Mouse (Mus musculus) intestine, embryonic 14.5 days (tissue): ENCODE data around the gene Pitpnm1. TPM values are rescaled to one million over a fixed set of nuclear protein-coding genes. Genes with fewer than 3 reads are reported as not detected.

Experiments used
- ATAC-seq: fragments of 200-750 bp; cut with Nextera tagmentation; replicated peaks from 2 replicates; pipeline ENCODE4 v1.8.0; 2017; ENCODE audit warnings: low read depth, moderate number of reproducible peaks, moderate TSS enrichment, moderate library complexity; ENCODE audit not compliant: low FRiP score, low TSS enrichment
- DNase-seq: peaks from one replicate; pipeline ENCODE4 v3.0.0-alpha.2; 2018; ENCODE audit warnings: low spot score
- H3K27ac ChIP-seq: fragments of 300-500 bp; sonication (generic); 2 replicates; pipeline ENCODE4 v1.5.1; 2014; ENCODE audit warnings: low read depth, mild to moderate bottlenecking, control low read depth
- H3K27me3 ChIP-seq: fragments of 300-500 bp; sonication (generic); replicated peaks from 2 replicates; pipeline ENCODE4 v1.6.1; 2014; ENCODE audit warnings: low read length, control low read depth; ENCODE audit not compliant: control insufficient read depth, insufficient read depth
- H3K36me3 ChIP-seq: fragments of 300-500 bp; sonication (generic); 2 replicates; pipeline ENCODE4 v1.6.1; 2014; ENCODE audit warnings: low read length, control low read depth; ENCODE audit not compliant: control insufficient read depth, insufficient read depth
- H3K4me1 ChIP-seq: fragments of 300-500 bp; sonication (generic); replicated peaks from 2 replicates; pipeline ENCODE4 v1.6.1; 2014; ENCODE audit warnings: low read length, control low read depth, mixed read lengths; ENCODE audit not compliant: control insufficient read depth, insufficient read depth
- H3K4me2 ChIP-seq: fragments of 300-500 bp; sonication (generic); 2 replicates; pipeline ENCODE4 v1.6.1; 2014; ENCODE audit warnings: low read length
- H3K4me3 ChIP-seq: fragments of 300-500 bp; sonication (generic); 2 replicates; pipeline ENCODE4 v1.5.1; 2014; ENCODE audit warnings: low read depth, low read length, control low read depth, mixed read lengths
- H3K9ac ChIP-seq: fragments of 300-500 bp; sonication (generic); 2 replicates; pipeline ENCODE4 v1.6.1; 2014; ENCODE audit warnings: mild to moderate bottlenecking, low read length
- H3K9me3 ChIP-seq: fragments of 300-500 bp; sonication (generic); 2 replicates; pipeline ENCODE4 v1.6.1; 2016; ENCODE audit warnings: low read length, control low read depth; ENCODE audit not compliant: control insufficient read depth
- WGBS: fragments of 180-500 bp; shearing (Covaris S2); extraction: QIAGEN DNeasy Blood & Tissue Kit; methylation state at CpG from one replicate; pipeline ENCODE4 v1.1.7; 2014; 5-methylcytosine and 5-hydroxymethylcytosine counted together
- polyA plus RNA-seq: library from polyadenylated mRNA; unstranded; fragments of >200 nt; fragmentation: Nextera tagmentation; extraction: Ambion mirVana; gene quantifications from 2 replicates; pipeline ENCODE4 v1.2.1, GENCODE M21; 2014

Gene Pitpnm1
- polyA plus RNA-seq, 1 experiment from 2014 or later = 14.3 TPM

DNA sequence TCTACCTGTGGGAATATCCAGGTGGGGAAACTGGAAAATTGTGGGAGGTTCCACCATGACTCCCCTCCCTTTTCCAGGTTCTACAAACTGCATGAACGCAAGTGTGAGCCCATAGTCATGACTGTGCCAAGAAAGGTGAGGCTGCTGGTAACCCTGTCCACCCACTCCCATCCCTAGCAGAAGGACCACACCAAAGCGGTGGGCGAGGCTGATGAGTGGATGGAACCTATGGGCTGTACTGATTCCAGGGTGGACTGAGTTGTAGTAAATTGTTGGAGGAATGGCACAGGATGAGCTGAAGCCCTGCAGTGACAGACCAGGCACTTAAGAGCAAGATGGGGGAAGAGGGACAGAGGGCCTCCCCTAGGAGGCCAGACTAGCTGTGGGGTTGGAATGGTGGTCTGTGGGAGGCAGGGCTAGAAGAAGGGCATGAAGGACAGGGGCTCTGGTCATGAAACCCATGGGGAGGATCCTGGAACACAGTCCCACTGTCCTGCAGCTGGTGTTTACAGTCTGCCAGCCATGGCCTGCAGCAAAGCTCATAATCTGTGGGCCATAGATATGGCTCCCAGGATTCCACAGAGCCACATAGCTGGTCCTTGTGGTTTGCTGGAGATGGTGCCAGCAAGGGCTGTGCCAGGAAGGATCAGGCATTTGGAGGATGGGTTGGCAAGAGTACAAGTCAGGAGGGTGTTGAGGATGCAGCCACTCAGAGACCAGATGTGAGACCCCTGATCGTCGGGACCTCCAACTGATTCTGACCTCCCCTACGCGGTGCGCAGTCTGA, 52.8 kb downstream of the Pitpnm1 start:
- DNase-seq (no peak), ATAC-seq (no peak)
- H3K36me3 ChIP-seq = peaks cover 49% of the 10 kb centered on the region
- H3K4me1 ChIP-seq = peaks cover 17% of the 10 kb centered on the region
- H3K4me2 ChIP-seq = no peak overlapping the region
- WGBS = 90% methylated on average over 8 of the region's 8 CpGs
- H3K27ac ChIP-seq = no peak overlapping the region
- no peaks in the 10 kb centered on the region for H3K27me3 ChIP-seq
- no peak overlapping the region for H3K9ac ChIP-seq
- no peak overlapping the region for H3K4me3 ChIP-seq
- no peaks in the 10 kb centered on the region for H3K9me3 ChIP-seq

DNA sequence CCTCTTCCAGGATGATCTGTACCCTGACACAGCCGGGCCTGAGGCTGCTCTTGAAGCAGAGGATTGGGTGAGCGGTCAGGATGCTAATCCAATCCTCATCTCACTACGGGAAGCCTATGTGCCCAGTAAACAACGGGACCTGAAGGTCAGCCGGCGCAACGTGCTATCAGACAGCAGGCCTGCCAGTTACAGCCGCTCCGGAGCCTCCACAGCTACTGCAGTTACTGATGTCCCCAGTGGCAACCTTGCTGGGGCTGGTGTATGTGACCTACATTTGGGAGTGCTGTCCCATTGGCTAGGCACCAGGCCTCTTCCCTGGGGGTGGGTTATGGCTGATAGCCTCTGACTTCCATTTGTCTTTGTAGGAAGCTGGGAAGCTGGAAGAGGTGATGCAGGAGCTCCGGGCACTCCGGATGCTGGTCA, 53.4 kb downstream of the Pitpnm1 start, which contains the start of gene Ptprcap:
Ptprcap (plus strand) TSS at position 373 of the 423 bp plus-strand sequence.
- Histone ChIP-seq H3K4me1 (peaks cover 11% of the 10 kb centered on the region), H3K9ac (no peak within 1 kb of the TSS), H3K4me2 (no peak within 1 kb of the TSS), H3K9me3 (no peaks in the 10 kb centered on the region), H3K27ac (no peak within 1 kb of the TSS), H3K27me3 (no peaks in the 10 kb centered on the region), H3K4me3 (no peak within 1 kb of the TSS), H3K36me3 (peaks cover 55% of the 10 kb centered on the region)
- 71% methylated on average over 11 of the region's 11 CpGs for WGBS
- DNase-seq = no peak
- no peak for ATAC-seq

DNA sequence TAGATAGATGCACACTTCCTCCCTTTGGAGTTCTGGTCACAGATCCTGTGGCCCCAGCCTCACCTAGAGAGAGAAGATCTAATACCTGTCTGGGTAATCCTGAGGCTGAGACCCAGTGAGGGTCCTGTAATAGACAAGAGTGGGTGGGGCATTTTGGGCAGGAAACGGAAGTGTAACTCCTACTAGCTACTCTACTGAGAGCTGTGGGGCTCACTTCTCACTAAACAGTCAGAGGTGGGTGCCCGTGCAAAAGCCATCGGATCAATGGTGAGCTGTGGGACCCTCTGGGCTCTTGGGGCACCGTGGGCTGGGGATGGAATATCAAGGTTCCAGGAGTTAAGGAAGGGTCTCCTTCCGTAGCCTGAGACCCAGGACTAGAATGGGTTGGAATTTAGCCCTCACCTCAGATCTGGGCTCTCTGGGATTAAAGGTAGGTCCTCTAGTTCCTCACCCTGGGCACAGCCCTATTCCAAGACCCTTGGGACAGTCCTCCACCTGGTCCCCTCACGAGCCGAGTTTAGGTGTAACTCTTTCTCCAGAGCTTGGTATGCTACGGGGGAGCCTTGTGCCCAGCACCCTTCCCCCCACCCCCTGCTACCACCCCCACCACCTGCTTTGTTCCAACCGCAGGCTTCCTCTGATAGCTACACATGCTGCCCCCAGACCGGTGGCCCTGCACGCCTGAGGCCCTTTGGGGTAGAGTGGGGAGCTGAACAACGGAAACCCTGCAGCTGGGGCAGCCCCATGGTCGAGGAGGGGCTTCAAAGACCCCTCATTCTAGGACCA, 54.8 kb downstream of the Pitpnm1 start:
- ATAC-seq (no peak), DNase-seq (no peak)
- Histone ChIP-seq H3K4me1 (peaks cover 3% of the 10 kb centered on the region; the same call in 1 of the 2 replicates), H3K27me3 (no peaks in the 10 kb centered on the region), H3K9ac (no peak overlapping the region), H3K36me3 (peaks cover 67% of the 10 kb centered on the region), H3K9me3 (no peaks in the 10 kb centered on the region), H3K4me3 (no peak overlapping the region), H3K27ac (no peak overlapping the region), H3K4me2 (no peak overlapping the region)
- WGBS = 77% methylated on average over 13 of the region's 13 CpGs

DNA sequence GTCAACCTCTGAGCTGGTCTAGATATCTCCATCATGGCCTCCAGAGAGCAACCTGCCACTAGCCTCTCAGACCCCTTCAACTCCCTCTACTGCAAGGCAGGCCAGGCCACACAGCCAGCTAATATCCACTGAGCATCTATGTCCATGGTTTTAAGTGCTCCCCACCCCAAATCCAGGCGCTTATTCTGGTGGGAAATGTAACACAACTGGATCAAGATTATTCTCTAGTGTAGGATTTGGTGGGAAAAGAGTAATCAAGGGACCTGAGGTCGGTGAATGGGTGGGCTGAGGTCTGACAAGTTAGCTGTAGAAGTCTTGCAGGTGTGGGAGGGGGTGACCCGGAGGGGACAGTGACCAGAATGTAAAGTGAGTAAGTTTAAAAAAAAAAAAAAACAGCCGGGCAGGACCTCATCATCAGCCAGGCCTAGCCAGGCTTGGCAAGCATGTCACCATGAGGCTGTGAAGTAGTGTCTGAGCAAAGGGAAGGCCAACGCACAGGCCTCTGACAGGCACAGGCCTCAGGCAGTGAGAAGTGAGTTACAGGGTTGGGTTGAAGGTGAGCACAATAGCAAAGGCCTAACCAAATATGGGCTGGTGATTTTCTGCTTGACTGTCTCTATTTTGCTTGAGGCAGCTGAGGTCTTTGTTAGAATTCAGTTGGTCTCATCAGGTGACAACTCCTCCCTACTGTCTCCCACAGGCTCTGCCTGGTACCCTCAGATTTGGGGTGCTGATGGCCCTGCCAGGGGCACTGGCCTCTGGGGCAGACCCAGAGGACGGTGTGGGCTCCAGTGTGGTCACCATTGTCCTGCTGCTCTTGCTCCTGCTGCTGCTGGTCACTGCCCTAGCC, 55.6 kb downstream of the Pitpnm1 start:
- Histone ChIP-seq H3K9me3 (no peaks in the 10 kb centered on the region), H3K4me1 (no peaks in the 10 kb centered on the region), H3K27me3 (no peaks in the 10 kb centered on the region), H3K4me2 (no peak overlapping the region), H3K27ac (no peak overlapping the region), H3K36me3 (peaks cover 70% of the 10 kb centered on the region), H3K4me3 (no peak overlapping the region), H3K9ac (no peak overlapping the region)
- no peak for DNase-seq
- ATAC-seq = no peak
- 80% methylated on average over 6 of the region's 6 CpGs for WGBS

DNA sequence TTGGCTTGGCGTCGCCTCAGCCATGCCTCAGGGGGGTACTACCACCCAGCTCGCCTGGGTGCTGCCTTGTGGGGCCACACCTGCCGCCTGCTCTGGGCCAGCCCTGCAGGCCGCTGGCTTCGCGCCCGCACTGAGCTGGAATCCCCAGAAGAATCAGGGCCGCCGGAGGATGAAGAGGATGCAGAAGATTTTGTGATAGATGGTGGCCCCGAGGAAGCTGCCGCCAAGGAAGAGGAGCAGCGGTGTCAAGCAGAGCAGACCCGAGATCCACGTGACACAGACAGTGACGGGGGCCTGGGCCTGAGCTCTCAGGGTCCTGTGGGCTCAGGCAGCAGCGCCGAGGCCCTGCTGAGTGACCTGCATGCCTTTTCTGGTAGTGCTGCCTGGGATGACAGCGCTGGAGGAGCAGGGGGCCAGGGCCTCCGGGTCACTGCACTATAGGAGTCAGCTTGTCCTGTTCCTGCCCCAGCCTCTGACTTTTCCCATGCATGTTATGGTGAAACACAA, 56.3 kb downstream of the Pitpnm1 start:
- Histone ChIP-seq H3K9me3 (no peaks in the 10 kb centered on the region), H3K27me3 (no peaks in the 10 kb centered on the region), H3K9ac (no peak overlapping the region), H3K36me3 (peaks cover 70% of the 10 kb centered on the region), H3K4me2 (no peak overlapping the region), H3K27ac (no peak overlapping the region), H3K4me1 (no peaks in the 10 kb centered on the region), H3K4me3 (no peak overlapping the region)
- DNase-seq (no peak), ATAC-seq (no peak)
- WGBS = 76% methylated on average over 20 of the region's 20 CpGs

DNA sequence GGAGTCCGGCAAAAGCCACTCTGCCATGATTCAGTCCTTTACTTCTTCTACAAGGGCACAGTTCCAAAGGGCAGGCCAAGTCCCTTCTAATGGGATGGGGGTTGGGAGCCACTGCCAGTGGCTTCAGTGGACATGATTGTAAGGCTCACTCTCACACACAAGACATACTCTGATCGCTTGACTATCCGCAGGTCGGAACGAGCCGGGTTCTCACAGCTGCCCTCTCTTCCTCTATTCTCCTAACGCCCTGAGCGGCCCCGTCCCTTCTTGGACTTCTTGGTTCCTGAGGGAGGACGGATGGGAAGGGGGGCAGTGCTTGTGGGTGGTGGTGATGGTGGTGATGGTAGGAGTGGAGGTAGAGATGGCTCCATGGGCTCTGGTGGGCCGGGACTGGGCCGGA, 57.0 kb downstream of the Pitpnm1 start:
- DNase-seq (no peak), ATAC-seq (no peak)
- WGBS = 87% methylated on average over 12 of the region's 12 CpGs
- Histone ChIP-seq H3K4me3 (no peak overlapping the region), H3K9me3 (no peaks in the 10 kb centered on the region), H3K4me1 (no peaks in the 10 kb centered on the region), H3K27ac (no peak overlapping the region), H3K4me2 (no peak overlapping the region), H3K36me3 (peaks cover 72% of the 10 kb centered on the region), H3K27me3 (no peaks in the 10 kb centered on the region), H3K9ac (no peak overlapping the region)

DNA sequence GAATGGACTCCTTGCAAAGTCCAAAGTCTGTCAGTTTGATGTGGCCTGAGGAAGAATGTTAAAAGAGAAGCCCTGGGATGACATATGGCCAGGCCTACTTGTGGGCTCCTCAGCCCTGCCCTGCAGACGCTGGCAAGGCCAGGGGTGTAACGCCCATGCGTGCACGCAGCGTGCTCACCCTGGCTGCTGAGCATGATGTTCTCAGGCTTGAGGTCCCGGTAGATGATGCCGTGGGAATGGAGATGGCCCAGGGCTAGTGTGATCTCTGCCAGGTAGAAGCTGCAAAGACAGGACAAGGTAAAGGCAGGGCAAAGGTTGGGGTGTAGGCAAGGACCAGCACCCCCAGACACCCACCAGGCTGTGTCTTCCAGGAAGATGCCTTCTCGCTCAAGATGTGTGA, 59.3 kb downstream of the Pitpnm1 start:
- H3K9me3 ChIP-seq = no peaks in the 10 kb centered on the region
- WGBS = 92% methylated on average over 8 of the region's 8 CpGs
- no peak for ATAC-seq
- DNase-seq = no peak
- H3K36me3 ChIP-seq = peaks cover 55% of the 10 kb centered on the region
- H3K27me3 ChIP-seq = no peaks in the 10 kb centered on the region
- peaks cover 11% of the 10 kb centered on the region for H3K4me1 ChIP-seq
- no peak overlapping the region for H3K9ac ChIP-seq
- no peak overlapping the region for H3K4me3 ChIP-seq
- H3K27ac ChIP-seq = no peak overlapping the region
- H3K4me2 ChIP-seq = no peak overlapping the region
